Mouse (Mus musculus) limb, embryonic 12.5 days (tissue): ENCODE data around the gene Myocos. TPM values are rescaled to one million over a fixed set of nuclear protein-coding genes. Genes with fewer than 3 reads are reported as not detected.
A peak's percentile ranks its signal among the peaks of the same experiment; 100 is the strongest.
"Not testable (repeated sequence)": the region's sequence is repeated elsewhere in the genome, so short reads cannot be mapped to it uniquely, and the experiment has no call there.

Source experiments
- ATAC-seq: fragments of 200-750 bp; cut with Nextera tagmentation; 2 replicates; pipeline ENCODE4 v1.8.0; 2017; ENCODE audit warnings: low read depth, moderate TSS enrichment; ENCODE audit not compliant: insufficient number of reproducible peaks, insufficient read depth, low FRiP score, low TSS enrichment
- H3K27ac ChIP-seq: fragments of 300-500 bp; sonication (generic); 2 replicates; pipeline ENCODE4 v1.5.1; 2016; ENCODE audit warnings: mild to moderate bottlenecking, moderate library complexity
- H3K27me3 ChIP-seq: fragments of 300-500 bp; sonication (generic); 2 replicates; pipeline ENCODE4 v1.6.1; 2016; ENCODE audit warnings: mild to moderate bottlenecking, moderate library complexity
- H3K36me3 ChIP-seq: fragments of 300-500 bp; sonication (generic); 2 replicates; pipeline ENCODE4 v1.6.1; 2016; ENCODE audit warnings: mild to moderate bottlenecking, moderate library complexity
- H3K4me1 ChIP-seq: fragments of 300-500 bp; sonication (generic); replicated peaks from 2 replicates; pipeline ENCODE4 v1.6.1; 2016
- H3K4me2 ChIP-seq: fragments of 300-500 bp; sonication (generic); 2 replicates; pipeline ENCODE4 v1.6.1; 2016; ENCODE audit warnings: mild to moderate bottlenecking, moderate library complexity
- H3K4me3 ChIP-seq: fragments of 300-500 bp; sonication (generic); replicated peaks from 2 replicates; pipeline ENCODE4 v1.5.1; 2016; ENCODE audit warnings: mild to moderate bottlenecking
- H3K9ac ChIP-seq: fragments of 300-500 bp; sonication (generic); replicated peaks from 2 replicates; pipeline ENCODE4 v1.6.1; 2016; ENCODE audit warnings: mild to moderate bottlenecking, moderate library complexity
- H3K9me3 ChIP-seq: fragments of 300-500 bp; sonication (generic); 2 replicates; pipeline ENCODE4 v1.6.1; 2016; ENCODE audit warnings: mild to moderate bottlenecking, moderate library complexity
- WGBS: fragments of 180-500 bp; shearing (Covaris S2); methylation state at CpG from one replicate; pipeline ENCODE4 v1.1.7; 2016; 5-methylcytosine and 5-hydroxymethylcytosine counted together
- polyA plus RNA-seq: library from polyadenylated mRNA; unstranded; fragments of >200 nt; fragmentation: Nextera tagmentation; extraction: Ambion mirVana; gene quantifications from 2 replicates; pipeline ENCODE4 v1.2.1, GENCODE M21; 2016

Myocos gene
- polyA plus RNA-seq, 1 experiment from 2014 or later, result not detected

DNA sequence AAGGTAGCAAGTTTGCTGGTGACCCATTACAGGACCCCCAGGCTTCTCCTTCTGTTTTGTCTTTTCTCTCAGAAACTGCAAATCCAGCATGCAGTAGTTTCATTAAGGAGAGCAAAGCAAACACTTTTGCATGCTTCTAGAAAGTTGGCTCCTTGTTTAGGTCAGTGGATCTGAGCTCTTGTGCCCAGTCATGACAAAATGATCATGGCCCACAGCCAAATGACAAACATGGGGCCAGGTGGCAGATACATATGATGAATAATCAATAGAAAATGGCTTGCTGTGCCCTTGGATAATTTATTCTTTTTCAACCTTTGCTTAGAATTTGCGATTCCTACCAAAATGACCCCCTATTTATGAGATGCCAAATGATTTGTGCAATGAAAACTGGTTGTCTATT, 18.2 kb downstream of the Myocos start:
- Histone ChIP-seq H3K4me3 (no peak overlapping the region), H3K4me1 (peaks cover 5% of the 10 kb centered on the region), H3K4me2 (no peak overlapping the region), H3K27ac (no peak overlapping the region), H3K27me3 (no peaks in the 10 kb centered on the region), H3K9me3 (no peaks in the 10 kb centered on the region), H3K9ac (no peak overlapping the region), H3K36me3 (no peaks in the 10 kb centered on the region)
- 91% methylated on average over 1 of the region's 1 CpGs for WGBS
- ATAC-seq, result no peak

DNA sequence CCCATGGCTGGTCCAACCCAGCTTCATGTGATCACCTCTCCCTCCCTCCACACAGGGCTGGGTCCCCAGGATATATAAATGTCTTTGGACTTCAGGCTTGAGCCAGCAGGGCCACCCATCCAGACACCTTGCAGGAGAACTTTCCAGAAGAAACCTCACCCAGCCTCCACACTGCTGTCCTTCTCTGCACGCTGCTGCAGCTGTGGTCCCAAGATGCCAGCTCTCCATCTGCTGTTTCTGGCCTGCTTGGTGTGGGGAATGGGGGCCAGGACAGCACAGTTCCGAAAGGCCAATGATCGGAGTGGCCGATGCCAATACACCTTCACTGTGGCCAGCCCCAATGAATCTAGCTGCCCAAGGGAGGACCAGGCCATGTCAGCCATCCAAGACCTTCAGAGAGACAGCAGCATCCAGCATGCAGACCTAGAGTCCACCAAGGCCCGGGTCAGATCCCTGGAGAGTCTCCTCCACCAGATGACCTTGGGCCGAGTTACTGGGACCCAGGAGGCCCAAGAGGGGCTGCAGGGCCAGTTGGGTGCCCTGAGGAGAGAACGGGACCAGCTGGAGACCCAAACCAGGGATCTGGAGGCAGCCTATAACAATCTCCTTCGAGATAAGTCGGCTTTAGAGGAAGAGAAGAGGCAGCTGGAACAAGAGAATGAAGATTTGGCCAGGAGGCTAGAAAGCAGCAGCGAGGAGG, 18.8 kb downstream of the Myocos start, which contains the start of gene Myoc:
Gene Myoc (plus strand): TSS at position 105 of the 700 bp plus-strand sequence.
- no peak within 1 kb of the TSS for H3K9ac ChIP-seq
- H3K27ac ChIP-seq, result no peak within 1 kb of the TSS
- H3K4me3 ChIP-seq, result no peak within 1 kb of the TSS
- WGBS, result 80% methylated on average over 10 of the region's 10 CpGs
- no peak for ATAC-seq
- peaks cover 5% of the 10 kb centered on the region for H3K4me1 ChIP-seq
- no peak within 1 kb of the TSS for H3K4me2 ChIP-seq
- no peaks in the 10 kb centered on the region for H3K36me3 ChIP-seq
- no peaks in the 10 kb centered on the region for H3K9me3 ChIP-seq
- no peaks in the 10 kb centered on the region for H3K27me3 ChIP-seq

DNA sequence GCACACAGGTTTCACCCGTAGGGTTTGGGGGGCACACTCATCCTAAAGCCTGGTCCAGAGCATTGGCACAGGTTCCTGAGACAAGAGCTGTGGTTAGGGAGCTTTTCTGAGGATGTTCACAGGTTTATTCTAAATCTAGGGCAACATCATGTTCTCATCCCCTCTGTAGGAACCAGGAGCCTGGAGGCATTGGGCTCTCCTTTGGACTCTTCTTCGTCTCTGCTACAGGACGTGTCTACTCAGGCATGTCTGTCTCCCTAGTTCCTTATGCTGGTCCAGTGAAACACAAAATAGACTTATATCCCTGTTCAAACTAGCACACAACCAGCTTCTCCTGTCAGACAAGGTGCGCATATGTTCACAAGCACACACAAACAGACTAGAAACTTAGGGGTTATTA, 19.5 kb downstream of the Myocos start:
- H3K27me3 ChIP-seq, result no peaks in the 10 kb centered on the region
- no peak overlapping the region for H3K4me3 ChIP-seq
- no peaks in the 10 kb centered on the region for H3K9me3 ChIP-seq
- H3K4me2 ChIP-seq, result no peak overlapping the region
- no peak overlapping the region for H3K9ac ChIP-seq
- no peak for ATAC-seq
- H3K4me1 ChIP-seq, result no peaks in the 10 kb centered on the region
- 84% methylated on average over 4 of the region's 4 CpGs for WGBS
- no peak overlapping the region for H3K27ac ChIP-seq
- no peaks in the 10 kb centered on the region for H3K36me3 ChIP-seq

DNA sequence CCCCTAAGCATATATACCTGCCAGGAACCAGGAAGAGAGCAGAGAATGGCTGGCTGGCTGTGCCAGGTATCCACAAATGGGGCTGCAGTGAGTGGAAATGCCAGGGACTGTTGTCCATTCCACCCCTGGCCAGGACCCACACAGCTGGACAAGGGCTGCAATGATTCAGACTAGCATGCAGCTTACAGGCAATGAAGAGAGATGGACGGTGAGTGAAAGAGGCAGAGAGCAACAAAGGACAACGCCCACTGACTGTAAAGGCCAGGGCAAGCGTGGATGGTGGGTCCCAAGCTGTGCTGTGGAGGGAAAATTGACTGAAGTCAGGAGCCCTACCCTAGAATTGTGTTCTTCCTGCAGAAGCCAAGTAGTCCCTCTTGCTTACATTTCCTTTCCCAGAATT, 21.5 kb downstream of the Myocos start:
- Histone ChIP-seq H3K4me3 (no peak overlapping the region), H3K9me3 (no peaks in the 10 kb centered on the region), H3K36me3 (no peaks in the 10 kb centered on the region), H3K27ac (no peak overlapping the region), H3K9ac (0 out of 2 replicates have a peak overlapping the region, but pooled peaks have one; percentile 14), H3K4me2 (no peak overlapping the region), H3K27me3 (no peaks in the 10 kb centered on the region), H3K4me1 (no peaks in the 10 kb centered on the region)
- 68% methylated on average over 3 of the region's 3 CpGs for WGBS
- ATAC-seq, result no peak

DNA sequence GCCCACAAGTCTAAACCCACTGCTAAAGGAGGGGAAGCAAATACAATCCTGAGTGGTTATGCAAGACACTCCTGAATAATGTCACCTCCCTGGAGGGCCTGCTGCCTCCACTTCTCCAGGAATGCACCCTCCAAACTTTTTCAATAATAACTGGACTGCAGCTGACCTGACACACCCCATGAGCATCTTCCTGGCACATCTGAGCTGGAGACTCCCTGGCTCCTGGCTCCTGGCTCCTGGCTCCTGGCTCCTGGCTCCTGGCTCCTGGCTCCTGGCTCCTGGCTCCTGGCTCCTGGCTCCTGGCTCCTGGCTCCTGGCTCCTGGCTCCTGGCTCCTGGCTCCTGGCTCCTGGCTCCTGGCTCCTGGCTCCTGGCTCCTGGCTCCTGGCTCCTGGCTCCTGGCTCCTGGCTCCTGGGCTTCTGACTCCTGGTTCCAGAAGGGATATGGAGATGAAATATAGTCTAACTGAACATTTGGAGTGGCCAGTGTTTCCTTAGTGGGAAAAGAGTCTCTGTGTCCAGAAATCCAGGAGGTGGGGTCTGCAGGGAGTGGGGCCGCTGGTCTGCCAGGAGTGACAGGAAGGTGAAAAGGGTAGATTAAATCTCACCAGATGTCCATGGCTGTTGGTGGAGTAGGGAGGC, 22.6 kb downstream of the Myocos start:
- not testable (repeated sequence) for ATAC-seq, H3K4me2 ChIP-seq, H3K9me3 ChIP-seq, H3K36me3 ChIP-seq, H3K27ac ChIP-seq, H3K4me1 ChIP-seq, H3K9ac ChIP-seq, H3K4me3 ChIP-seq, H3K27me3 ChIP-seq
- 15% methylated on average over 1 of the region's 1 CpGs for WGBS

DNA sequence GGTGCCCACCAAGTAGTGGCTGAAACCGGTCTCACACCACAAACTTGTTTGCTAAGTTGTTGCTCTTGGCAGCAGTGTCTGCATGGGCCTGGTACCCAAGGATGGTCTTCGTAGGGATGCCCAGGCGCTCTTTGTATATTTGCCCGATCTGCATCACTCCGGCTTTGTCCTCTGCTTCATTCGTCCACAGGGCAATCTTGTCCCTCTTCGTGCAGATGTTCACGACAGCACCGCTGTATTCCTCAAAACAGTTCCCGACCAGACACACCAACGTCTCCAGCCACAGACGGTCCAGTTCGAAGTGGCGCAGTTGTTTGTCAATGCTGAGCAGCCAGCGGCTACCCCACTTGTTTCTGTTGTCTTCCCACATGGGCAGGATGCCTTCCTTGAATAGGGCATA, 29.7 kb downstream of the Myocos start:
- H3K9me3 ChIP-seq, H3K4me2 ChIP-seq, H3K27me3 ChIP-seq, H3K9ac ChIP-seq, H3K4me1 ChIP-seq, H3K4me3 ChIP-seq, H3K27ac ChIP-seq, H3K36me3 ChIP-seq, ATAC-seq: not testable (repeated sequence)
- 94% methylated on average over 15 of the region's 15 CpGs for WGBS

DNA sequence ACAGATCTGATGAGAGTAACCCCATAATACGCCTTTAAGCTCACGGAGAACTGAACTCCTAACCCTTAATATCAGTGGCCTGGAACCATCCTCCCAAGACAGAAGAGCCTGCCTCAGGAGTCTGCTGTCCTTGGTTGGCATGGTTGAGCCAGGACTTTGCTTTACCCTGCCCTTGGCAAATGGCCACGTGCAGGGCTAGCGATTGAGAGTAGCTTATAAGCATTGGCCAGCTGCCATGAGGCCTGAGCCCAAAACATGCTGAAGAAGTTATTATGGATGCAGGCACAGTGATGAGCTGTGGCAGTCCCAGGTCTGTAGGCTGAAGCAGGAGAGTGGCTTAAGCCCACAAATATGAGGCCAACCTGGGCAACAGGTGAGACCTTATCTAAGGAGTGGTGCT, 30.2 kb downstream of the Myocos start:
- not testable (repeated sequence) for H3K9me3 ChIP-seq, H3K27ac ChIP-seq, H3K36me3 ChIP-seq, H3K4me3 ChIP-seq, H3K4me1 ChIP-seq, H3K9ac ChIP-seq, H3K27me3 ChIP-seq, H3K4me2 ChIP-seq, ATAC-seq
- WGBS, result 87% methylated on average over 4 of the region's 4 CpGs

DNA sequence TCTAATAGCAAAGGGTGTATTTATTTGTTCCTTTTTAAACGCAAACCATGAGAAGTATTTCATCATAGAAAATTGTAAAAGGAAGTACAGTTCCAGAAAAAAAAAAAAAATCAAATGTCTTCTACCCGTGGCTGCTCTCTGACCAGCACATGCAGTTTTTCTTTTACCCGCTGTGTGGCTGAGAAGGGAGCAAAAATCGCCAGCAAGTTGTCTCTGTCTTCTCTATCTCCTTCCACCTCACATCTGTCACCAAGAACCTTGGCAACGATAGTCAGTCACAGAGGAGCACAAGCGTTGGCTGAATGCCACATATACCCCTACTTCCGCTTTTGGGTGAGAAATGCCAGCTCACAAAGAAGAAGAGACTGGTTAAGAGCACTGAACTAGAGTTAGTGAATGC, 32.8 kb downstream of the Myocos start:
- no peaks in the 10 kb centered on the region; the same call in 1 of the 2 replicates for H3K4me1 ChIP-seq
- ATAC-seq, result no peak
- H3K27me3 ChIP-seq, result no peaks in the 10 kb centered on the region
- WGBS, result 77% methylated on average over 7 of the region's 7 CpGs
- H3K9ac ChIP-seq, result no peak overlapping the region
- H3K27ac ChIP-seq, result no peak overlapping the region
- H3K4me2 ChIP-seq, result no peak overlapping the region
- no peaks in the 10 kb centered on the region for H3K36me3 ChIP-seq
- H3K4me3 ChIP-seq, result no peak overlapping the region
- H3K9me3 ChIP-seq, result no peaks in the 10 kb centered on the region

DNA sequence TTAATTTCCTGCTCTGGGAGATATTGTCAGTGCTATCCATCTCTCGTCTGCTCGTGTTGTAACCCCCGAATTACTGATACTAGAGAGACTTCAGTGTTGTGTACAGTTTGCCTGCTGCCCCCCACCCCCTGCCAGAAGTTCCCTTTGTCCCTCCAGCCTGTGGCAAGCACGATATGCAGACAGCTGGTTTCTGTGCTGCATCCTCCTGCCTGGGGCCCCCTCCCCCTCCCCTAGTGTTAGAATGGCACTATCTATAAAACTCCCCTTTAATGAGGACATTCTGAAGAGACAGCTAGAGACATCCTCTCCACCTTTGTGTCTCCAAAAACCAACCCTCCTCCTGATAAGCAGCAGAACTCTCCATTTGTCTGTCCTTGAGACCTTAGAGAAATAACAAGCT, 34.1 kb downstream of the Myocos start:
- Histone ChIP-seq H3K4me1 (no peaks in the 10 kb centered on the region; the same call in 1 of the 2 replicates), H3K4me3 (no peak overlapping the region), H3K9ac (no peak overlapping the region), H3K27me3 (no peaks in the 10 kb centered on the region), H3K4me2 (no peak overlapping the region), H3K9me3 (no peaks in the 10 kb centered on the region), H3K27ac (no peak overlapping the region), H3K36me3 (no peaks in the 10 kb centered on the region)
- ATAC-seq, result no peak
- 33% methylated on average over 4 of the region's 4 CpGs for WGBS

DNA sequence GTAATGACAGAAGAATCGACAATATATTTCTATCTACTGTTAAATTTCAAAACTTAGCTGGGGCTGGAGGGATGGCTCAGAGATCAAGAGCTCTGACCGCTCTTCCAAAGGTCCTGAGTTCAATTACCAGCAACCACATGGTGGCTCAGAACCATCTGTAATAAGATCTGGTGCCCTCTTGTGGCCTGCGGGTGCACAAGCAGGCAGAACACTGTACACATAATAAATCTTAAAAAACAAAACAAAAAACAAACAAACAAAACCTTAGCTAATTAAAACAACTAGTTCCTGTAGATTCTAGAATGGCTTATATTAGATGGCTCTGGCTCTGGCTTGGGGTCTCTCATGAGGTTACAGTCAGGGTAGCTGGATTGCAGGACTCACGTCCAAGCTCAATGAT, 37.5 kb downstream of the Myocos start:
- H3K27ac ChIP-seq, result no peak overlapping the region
- no peak for ATAC-seq
- no peaks in the 10 kb centered on the region for H3K9me3 ChIP-seq
- WGBS, result 65% methylated on average over 4 of the region's 4 CpGs
- no peak overlapping the region for H3K4me2 ChIP-seq
- no peak overlapping the region for H3K9ac ChIP-seq
- no peak overlapping the region for H3K4me3 ChIP-seq
- H3K4me1 ChIP-seq, result no peaks in the 10 kb centered on the region; the same call in 1 of the 2 replicates
- no peaks in the 10 kb centered on the region for H3K36me3 ChIP-seq
- no peaks in the 10 kb centered on the region for H3K27me3 ChIP-seq

DNA sequence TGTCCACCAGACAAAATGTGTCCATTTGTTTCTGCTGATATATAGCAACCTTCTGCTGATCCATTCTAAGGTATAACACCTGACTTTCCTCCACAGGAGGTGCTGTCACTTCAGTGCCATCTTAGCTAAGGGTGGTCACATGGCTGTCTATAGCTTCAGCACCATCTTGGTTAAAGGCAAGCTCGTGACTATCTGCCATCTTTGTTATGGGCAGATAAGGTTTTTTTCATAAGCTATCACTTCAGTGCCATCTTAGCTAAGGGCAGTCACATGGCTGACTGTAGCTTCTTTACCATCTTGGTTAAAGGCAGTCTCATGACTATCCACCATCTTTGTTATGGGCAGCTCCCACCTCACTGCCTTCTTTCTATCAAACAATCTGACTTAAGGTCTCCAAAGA, 42.5 kb downstream of the Myocos start:
- Histone ChIP-seq H3K9ac (no peak overlapping the region), H3K4me1 (no peaks in the 10 kb centered on the region), H3K27me3 (no peaks in the 10 kb centered on the region), H3K9me3 (no peaks in the 10 kb centered on the region), H3K36me3 (no peaks in the 10 kb centered on the region), H3K4me2 (no peak overlapping the region), H3K27ac (no peak overlapping the region), H3K4me3 (no peak overlapping the region)
- ATAC-seq, result no peak
- 72% methylated on average over 1 of the region's 1 CpGs for WGBS

DNA sequence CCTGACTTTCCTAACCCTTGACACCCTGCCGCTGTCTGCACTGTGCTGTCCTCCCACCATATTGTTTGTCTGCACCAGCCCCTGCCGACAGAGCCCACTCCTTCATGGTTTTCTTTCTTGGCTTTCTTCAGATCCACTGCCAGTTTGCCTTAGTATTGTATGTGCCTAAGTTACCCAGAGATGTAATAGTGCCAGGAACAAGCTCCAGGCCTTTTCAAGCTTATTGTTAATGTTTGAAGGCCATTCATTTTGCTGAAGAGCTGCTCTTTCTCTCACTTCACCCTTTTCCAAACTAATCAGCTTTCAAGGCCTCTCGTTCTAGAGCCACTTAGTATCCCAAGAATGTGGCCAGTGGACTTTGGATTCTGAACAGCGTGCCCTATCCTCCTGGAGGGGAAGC, 46.8 kb downstream of the Myocos start:
- H3K9me3 ChIP-seq, result no peaks in the 10 kb centered on the region
- no peak overlapping the region for H3K4me3 ChIP-seq

More for the DNA sequence above, 46.8 kb downstream of the Myocos start:
- WGBS, result 85% methylated on average over 4 of the region's 4 CpGs
- no peak overlapping the region for H3K4me2 ChIP-seq
- no peak for ATAC-seq
- H3K36me3 ChIP-seq, result no peaks in the 10 kb centered on the region
- H3K9ac ChIP-seq, result no peak overlapping the region
- peaks cover 6% of the 10 kb centered on the region; the same call in 1 of the 2 replicates for H3K4me1 ChIP-seq
- no peak overlapping the region for H3K27ac ChIP-seq
- H3K27me3 ChIP-seq, result no peaks in the 10 kb centered on the region
